Mouse (Mus musculus) T-helper 1 cell (primary cell): ENCODE measurements around the gene Timm10.

Source experiments
- in situ Hi-C: fragments of 300-600 bp; cut with MboI, MseI; formaldehyde crosslinking; loops from one replicate; pipeline ENCODE4 v1.15.1; 2025; ENCODE audit warnings: high pct_unique_total_duplicates

Gene Timm10

GRCm38 (mm10) chr2:84812676-84813075 is 14.1 kb upstream of the Timm10 start:
- in situ Hi-C loops = no loop called here

- in situ Hi-C loops = no loop called here
These were observed 6.9 kb upstream of the Timm10 start for GRCm38 (mm10) chr2:84819861-84820260.

- in situ Hi-C loops = no loop called here
These were observed 4.2 kb upstream of the Timm10 start, which contains the start of gene Smtnl1 for GRCm38 (mm10) chr2:84822552-84822951. Gene Smtnl1 (minus strand): TSS chr2:84822652.

GRCm38 (mm10) chr2:84823237-84823636 is 3.6 kb upstream of the Timm10 start:
- in situ Hi-C loops = no loop called here

- in situ Hi-C loops = no loop called here
These were observed 605 bp downstream of the Timm10 start for GRCm38 (mm10) chr2:84827283-84827920.

GRCm38 (mm10) chr2:84831666-84832391 is 5.0 kb downstream of the Timm10 start:
- in situ Hi-C loops = no loop called here

GRCm38 (mm10) chr2:84837107-84837506 is 10.3 kb downstream of the Timm10 start:
- in situ Hi-C loops = no loop called here

- in situ Hi-C loops = no loop called here
These were observed 11.2 kb downstream of the Timm10 start for GRCm38 (mm10) chr2:84837817-84838592.

GRCm38 (mm10) chr2:84838593-84838949 is 11.8 kb downstream of the Timm10 start, which contains the start of gene Slc43a1:
Gene Slc43a1 (plus strand): TSS chr2:84838850.
- in situ Hi-C loops = no loop called here

- in situ Hi-C loops = no loop called here
These were observed 12.5 kb downstream of the Timm10 start for GRCm38 (mm10) chr2:84838993-84839980.

- in situ Hi-C loops = no loop called here
These were observed 13.4 kb downstream of the Timm10 start for GRCm38 (mm10) chr2:84840016-84840747.

- in situ Hi-C loops = no loop called here
These were observed 14.2 kb downstream of the Timm10 start for GRCm38 (mm10) chr2:84840748-84841563.

- in situ Hi-C loops = no loop called here
These were observed 15.1 kb downstream of the Timm10 start for GRCm38 (mm10) chr2:84841905-84842304.

- in situ Hi-C loops = no loop called here
These were observed 16.9 kb downstream of the Timm10 start for GRCm38 (mm10) chr2:84843654-84844053.

GRCm38 (mm10) chr2:84845226-84845625 is 18.4 kb downstream of the Timm10 start:
- in situ Hi-C loops = no loop called here

- in situ Hi-C loops = no loop called here
These were observed 23.8 kb downstream of the Timm10 start for GRCm38 (mm10) chr2:84850407-84851129.

- in situ Hi-C loops = no loop called here
These were observed 24.6 kb downstream of the Timm10 start for GRCm38 (mm10) chr2:84851130-84852040.

- in situ Hi-C loops = no loop called here
These were observed 28.9 kb downstream of the Timm10 start for GRCm38 (mm10) chr2:84855732-84856131.
